Mouse (Mus musculus) heart, embryonic 14.5 days (tissue): ENCODE results near the gene Srl. TPM values are rescaled to one million over a fixed set of nuclear protein-coding genes. Genes with fewer than 3 reads are reported as not detected.
A peak's percentile ranks its signal among the peaks of the same experiment; 100 is the strongest.

Experiments
- ATAC-seq: fragments of 200-750 bp; cut with Nextera tagmentation; 2 replicates; pipeline ENCODE4 v1.8.0; 2017; ENCODE audit warnings: low read depth, moderate TSS enrichment; ENCODE audit not compliant: insufficient number of reproducible peaks, insufficient read depth, low FRiP score
- H3K27ac ChIP-seq, 2 experiments: fragments of 200-500 bp in 1 of 2; fragments of 300-500 bp in 1 of 2; sonication (generic) in 1 of 2; replicated peaks in 1 of 2; 2 replicates each; pipeline ENCODE4 v1.5.1; 2012 to 2014; ENCODE audit warnings: low read depth in 2 of 2, low read length in 2 of 2, control low read depth in 1 of 2, mild to moderate bottlenecking in 1 of 2, mixed read lengths in 1 of 2; ENCODE audit not compliant: control insufficient read depth in 1 of 2, insufficient read depth in 1 of 2
- H3K27me3 ChIP-seq: fragments of 300-500 bp; sonication (generic); 2 replicates; pipeline ENCODE4 v1.6.1; 2014; ENCODE audit warnings: mild to moderate bottlenecking, low read length, control low read depth; ENCODE audit not compliant: control insufficient read depth, insufficient read depth
- H3K36me3 ChIP-seq: fragments of 300-500 bp; sonication (generic); 2 replicates; pipeline ENCODE4 v1.6.1; 2014; ENCODE audit warnings: mild to moderate bottlenecking, control low read depth, low read length, mixed read lengths; ENCODE audit not compliant: control insufficient read depth, insufficient read depth
- H3K4me1 ChIP-seq, 2 experiments: fragments of 200-500 bp in 1 of 2; fragments of 300-500 bp in 1 of 2; sonication (generic) in 1 of 2; 2 replicates each; pipeline ENCODE4 v1.6.1; 2012 to 2014; ENCODE audit warnings: low read length in 2 of 2, control low read depth in 1 of 2, mixed read lengths in 1 of 2; ENCODE audit not compliant: control insufficient read depth in 2 of 2, insufficient read depth in 2 of 2
- H3K4me2 ChIP-seq: fragments of 300-500 bp; sonication (generic); 2 replicates; pipeline ENCODE4 v1.6.1; 2014; ENCODE audit warnings: mild to moderate bottlenecking, low read length
- H3K4me3 ChIP-seq, 2 experiments: fragments of 200-500 bp in 1 of 2; fragments of 300-500 bp in 1 of 2; sonication (generic) in 1 of 2; 2 replicates each; pipeline ENCODE4 v1.5.1; 2012 to 2014; ENCODE audit warnings: low read length in 2 of 2, mild to moderate bottlenecking in 2 of 2, control low read depth in 1 of 2, low read depth in 1 of 2, moderate library complexity in 1 of 2; ENCODE audit not compliant: control insufficient read depth in 1 of 2, insufficient read depth in 1 of 2
- H3K9ac ChIP-seq: fragments of 300-500 bp; sonication (generic); 2 replicates; pipeline ENCODE4 v1.6.1; 2014; ENCODE audit warnings: mild to moderate bottlenecking, low read length
- H3K9me3 ChIP-seq: fragments of 300-500 bp; sonication (generic); 2 replicates; pipeline ENCODE4 v1.6.1; 2016; ENCODE audit warnings: low read length, control low read depth; ENCODE audit not compliant: control insufficient read depth
- WGBS: fragments of 180-500 bp; shearing (Covaris S2); extraction: QIAGEN DNeasy Blood & Tissue Kit; methylation state at CpG from one replicate; pipeline ENCODE4 v1.1.7; 2014; 5-methylcytosine and 5-hydroxymethylcytosine counted together
- polyA plus RNA-seq: library from polyadenylated mRNA; unstranded; fragments of >200 nt; fragmentation: Nextera tagmentation; extraction: Ambion mirVana; gene quantifications from 2 replicates; pipeline ENCODE4 v1.2.1, GENCODE M21; 2014

Srl gene
- polyA plus RNA-seq, 1 experiment from 2014 or later = 259 TPM

GRCm38 (mm10) chr16:4551885-4552284, 10.3 kb upstream of the Srl start:
- Histone ChIP-seq H3K36me3 (peaks cover 40% of the 10 kb centered on the region), H3K27ac (no peak overlapping the region), H3K4me3 (no peak overlapping the region), H3K9me3 (0 out of 2 replicates have a peak, but pooled peaks cover 3% of the 10 kb centered on the region), H3K4me2 (no peak overlapping the region), H3K4me1 (peaks cover 14 to 20% of the 10 kb centered on the region in 2 experiments), H3K27me3 (no peaks in the 10 kb centered on the region), H3K9ac (no peak overlapping the region)
- ATAC-seq = no peak
- WGBS = 88% methylated on average over 12 of the region's 12 CpGs

DNA sequence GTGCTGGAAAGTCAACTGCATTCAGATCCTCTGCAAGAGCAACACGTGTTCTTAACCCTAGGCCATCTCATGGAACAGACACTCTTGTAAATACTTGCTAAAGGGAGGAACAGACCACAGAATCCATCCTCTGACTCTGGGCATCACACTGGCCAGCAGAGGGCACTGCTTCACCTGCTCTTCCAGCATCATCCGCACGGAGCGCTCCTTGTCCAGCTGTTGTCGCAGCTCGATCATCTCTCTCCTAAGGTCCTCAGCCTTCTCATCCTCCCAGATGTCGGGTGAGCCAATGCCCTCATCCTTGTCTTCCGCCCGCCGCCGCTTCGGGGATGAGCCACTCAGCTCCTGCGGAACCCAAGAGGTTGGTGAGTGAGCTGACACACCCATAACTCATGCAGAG, 9.4 kb upstream of the Srl start:
- 40% methylated on average over 13 of the region's 13 CpGs for WGBS
- 0 out of 2 replicates have a peak, but pooled peaks have one; percentile 46 for ATAC-seq

DNA sequence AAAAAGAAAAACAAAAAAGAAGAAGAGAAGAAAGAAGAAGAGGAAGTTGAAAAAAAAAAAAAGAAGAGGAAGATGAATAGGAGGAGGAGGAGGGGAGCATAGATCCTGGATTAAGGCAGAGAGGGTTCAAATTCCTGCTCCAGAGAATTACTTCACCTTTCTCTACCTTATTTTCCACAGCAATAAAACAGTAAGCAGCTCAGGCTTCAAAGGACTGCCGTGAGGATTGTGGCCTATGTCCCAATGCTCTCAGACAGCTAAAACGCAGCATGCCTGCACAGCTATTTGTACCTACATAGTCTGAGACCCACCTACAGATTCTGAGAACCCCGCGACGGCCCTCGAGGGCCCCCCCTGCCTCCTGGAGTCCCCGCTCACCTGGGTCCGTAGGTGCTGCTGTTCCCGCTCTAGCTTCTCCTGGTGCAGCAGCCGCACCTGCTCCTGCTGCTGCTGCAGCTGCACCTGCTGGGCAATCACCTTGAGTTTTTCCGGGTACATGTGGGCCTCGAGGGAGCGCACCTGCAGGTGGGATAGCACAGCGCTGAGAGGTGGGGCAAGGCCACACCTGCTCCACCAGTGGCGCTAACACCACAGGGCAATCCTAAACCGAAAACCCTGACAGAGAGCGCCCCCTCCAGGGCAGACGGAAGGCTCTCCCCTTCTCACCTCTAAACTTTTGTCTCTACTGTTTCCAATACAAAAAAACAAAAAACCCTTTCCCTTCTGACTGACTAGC, 7.5 kb upstream of the Srl start:
- Histone ChIP-seq H3K4me1 (peaks cover 14 to 15% of the 10 kb centered on the region in 2 experiments), H3K9me3 (no peaks in the 10 kb centered on the region), H3K27me3 (no peaks in the 10 kb centered on the region), H3K27ac (no peak overlapping the region), H3K9ac (no peak overlapping the region), H3K36me3 (peaks cover 64% of the 10 kb centered on the region), H3K4me3 (no peak overlapping the region), H3K4me2 (no peak overlapping the region)
- ATAC-seq = no peak
- WGBS = 91% methylated on average over 18 of the region's 18 CpGs

More for the DNA sequence above, 9.4 kb upstream of the Srl start:
- no peaks in the 10 kb centered on the region for H3K9me3 ChIP-seq
- no peaks in the 10 kb centered on the region for H3K27me3 ChIP-seq
- H3K9ac ChIP-seq = no peak overlapping the region
- H3K36me3 ChIP-seq = peaks cover 47% of the 10 kb centered on the region
- no peak overlapping the region for H3K27ac ChIP-seq
- peaks cover 14 to 15% of the 10 kb centered on the region in 2 experiments for H3K4me1 ChIP-seq
- no peak overlapping the region for H3K4me3 ChIP-seq
- no peak overlapping the region for H3K4me2 ChIP-seq

DNA sequence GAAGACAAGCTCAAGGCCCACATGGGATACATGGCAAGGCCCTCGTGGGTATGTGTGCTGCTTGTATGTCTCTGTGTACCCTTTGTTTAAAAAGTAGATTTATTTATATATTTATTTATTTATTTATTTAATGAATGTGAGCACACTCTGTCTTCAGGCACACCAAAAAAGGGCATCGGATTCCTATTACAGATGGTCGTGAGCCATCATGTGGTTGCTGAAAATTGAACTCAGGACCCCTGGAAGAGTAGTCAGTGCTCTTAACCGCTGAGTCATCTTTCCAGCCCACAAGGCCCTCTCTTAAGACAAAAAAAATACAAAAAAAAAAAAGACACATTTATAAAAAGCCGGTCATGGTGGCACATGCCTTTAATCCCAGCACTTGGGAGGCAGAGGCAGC, 6.0 kb upstream of the Srl start:
- H3K9me3 ChIP-seq = no peaks in the 10 kb centered on the region
- H3K27ac ChIP-seq = no peak overlapping the region
- WGBS = 88% methylated on average over 5 of the region's 5 CpGs
- no peak for ATAC-seq
- no peak overlapping the region for H3K4me2 ChIP-seq
- H3K4me1 ChIP-seq = peaks cover 2 to 4% of the 10 kb centered on the region in 2 experiments
- no peak overlapping the region for H3K9ac ChIP-seq
- H3K4me3 ChIP-seq = no peak overlapping the region
- no peaks in the 10 kb centered on the region for H3K27me3 ChIP-seq
- peaks cover 64% of the 10 kb centered on the region for H3K36me3 ChIP-seq

- Histone ChIP-seq H3K4me1 (peaks cover 3 to 5% of the 10 kb centered on the region in 2 experiments; a peak in 3 of 4 replicates), H3K9me3 (no peaks in the 10 kb centered on the region), H3K9ac (no peak overlapping the region), H3K4me3 (no peak overlapping the region), H3K27ac (no peak overlapping the region), H3K4me2 (no peak overlapping the region), H3K27me3 (no peaks in the 10 kb centered on the region), H3K36me3 (peaks cover 63% of the 10 kb centered on the region)
- WGBS = 95% methylated on average over 8 of the region's 8 CpGs
- ATAC-seq = no peak
These were observed 5.2 kb upstream of the Srl start for GRCm38 (mm10) chr16:4546838-4547237.

DNA sequence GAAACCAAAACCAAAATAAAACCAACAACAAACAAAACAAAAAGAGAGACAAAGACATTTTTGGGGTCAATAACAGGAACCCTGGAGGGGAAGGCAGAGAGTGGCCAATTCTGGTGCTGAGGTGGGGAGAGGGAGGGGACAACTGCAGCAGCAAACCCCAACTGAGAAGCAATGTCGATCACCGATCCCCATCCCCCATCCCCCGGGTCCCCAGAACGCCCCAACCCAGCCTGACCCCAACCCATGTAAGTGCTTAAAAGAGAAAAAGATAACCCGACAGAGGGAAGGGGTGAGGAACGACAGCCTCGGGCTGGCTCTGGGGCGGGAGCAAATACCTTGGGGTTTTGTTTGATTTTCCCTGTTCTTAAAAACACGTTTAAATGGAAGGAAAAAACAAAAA, 3.2 kb upstream of the Srl start:
- no peak overlapping the region for H3K4me3 ChIP-seq
- no peak overlapping the region for H3K9ac ChIP-seq
- H3K27ac ChIP-seq = no peak overlapping the region
- no peaks in the 10 kb centered on the region for H3K9me3 ChIP-seq
- peaks cover 3 to 8% of the 10 kb centered on the region in 2 experiments; a peak in 3 of 4 replicates for H3K4me1 ChIP-seq
- no peak for ATAC-seq
- 68% methylated on average over 9 of the region's 9 CpGs for WGBS
- H3K36me3 ChIP-seq = peaks cover 51% of the 10 kb centered on the region
- no peaks in the 10 kb centered on the region for H3K27me3 ChIP-seq
- no peak overlapping the region for H3K4me2 ChIP-seq

DNA sequence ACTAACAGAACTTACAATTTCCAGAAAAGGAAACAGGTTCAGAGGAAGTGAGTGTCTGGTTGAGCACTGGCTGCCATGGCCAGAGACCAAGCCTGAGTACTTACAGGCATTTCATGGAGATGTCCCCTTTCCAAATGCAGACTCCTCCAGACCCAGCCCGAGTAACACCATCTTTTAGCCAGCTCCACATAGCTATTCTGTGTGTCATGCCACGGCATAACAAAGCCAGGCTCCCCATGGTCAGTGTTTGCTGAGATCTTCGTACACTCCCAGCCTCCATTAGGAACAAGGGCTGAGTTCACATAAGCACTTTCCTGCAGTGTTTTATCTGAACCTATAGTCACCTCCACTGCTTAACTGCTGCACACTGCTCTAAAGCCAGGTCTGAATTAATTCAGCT, 1.6 kb upstream of the Srl start:
- 73% methylated on average over 3 of the region's 3 CpGs for WGBS
- Histone ChIP-seq H3K9ac (no peak overlapping the region), H3K36me3 (peaks cover 36% of the 10 kb centered on the region), H3K4me1 (peaks cover 3 to 8% of the 10 kb centered on the region in 2 experiments; a peak in 3 of 4 replicates), H3K27ac (no peak overlapping the region), H3K9me3 (no peaks in the 10 kb centered on the region), H3K4me3 (no peak overlapping the region), H3K4me2 (no peak overlapping the region), H3K27me3 (no peaks in the 10 kb centered on the region)
- ATAC-seq = no peak
